Mouse (Mus musculus): ENCODE results near the gene Rpl19.

The Rpl19 gene

DNA sequence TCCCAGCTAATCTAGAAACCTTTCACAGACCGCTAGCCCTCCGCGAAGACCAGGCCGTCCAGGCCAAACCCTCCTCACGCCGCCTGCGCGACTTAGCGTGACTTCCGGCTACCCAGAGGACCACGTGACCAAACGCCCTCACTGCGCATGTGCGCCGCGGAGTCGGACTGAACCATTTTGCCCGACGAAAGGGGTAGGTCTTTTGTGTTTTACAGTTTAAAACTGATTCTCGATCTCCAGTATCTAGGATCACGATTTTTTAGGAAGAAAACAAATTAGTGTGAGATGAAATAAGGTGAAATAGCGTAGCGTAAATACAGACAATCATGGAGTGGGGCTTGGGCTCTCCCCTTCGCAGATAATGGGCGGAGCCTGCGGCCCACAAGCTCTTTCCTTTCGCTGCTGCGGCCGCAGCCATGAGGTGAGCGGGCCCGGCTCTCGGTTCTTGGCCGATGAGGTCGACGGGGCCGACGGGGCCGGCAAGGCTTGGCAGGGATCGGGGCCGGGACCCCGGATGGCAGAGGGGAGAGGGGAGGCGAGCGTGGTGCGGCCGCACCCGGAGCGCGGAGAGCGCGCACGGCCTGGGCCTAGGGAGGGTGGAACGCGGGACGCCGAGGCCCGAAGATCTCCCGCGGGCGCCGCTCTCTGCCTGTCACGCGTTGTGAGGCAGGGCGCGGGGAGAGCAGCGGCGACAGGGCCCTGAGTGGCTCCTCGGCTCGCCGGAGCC is at the start of gene Rpl19:
Rpl19 (plus strand) TSS at position 141 of the 727 bp plus-strand sequence.
- DNase-seq (ENCODE audit: low spot score), result peak; percentile 93

DNA sequence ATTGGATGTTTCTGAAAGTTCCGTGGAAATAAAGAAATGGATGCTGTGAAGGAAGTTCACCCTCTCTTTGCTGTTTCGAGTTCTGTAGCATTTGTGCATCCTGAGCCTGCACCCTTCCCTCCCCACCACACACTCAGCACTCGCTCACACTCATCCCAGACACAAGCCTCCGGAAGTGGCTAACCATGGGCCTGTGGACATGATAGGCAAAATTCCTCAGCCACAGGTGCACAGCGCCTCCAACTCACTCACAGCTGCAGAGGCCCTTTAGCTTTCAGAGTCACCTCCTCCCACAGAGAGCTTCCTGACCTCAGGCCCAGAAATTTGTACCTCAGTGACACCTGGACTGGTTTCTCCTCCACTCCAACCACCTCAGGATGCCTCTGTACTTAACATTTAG is 48.7 kb upstream of the Rpl19 start:
- DNase-seq (ENCODE audit: low spot score), result no peak

DNA sequence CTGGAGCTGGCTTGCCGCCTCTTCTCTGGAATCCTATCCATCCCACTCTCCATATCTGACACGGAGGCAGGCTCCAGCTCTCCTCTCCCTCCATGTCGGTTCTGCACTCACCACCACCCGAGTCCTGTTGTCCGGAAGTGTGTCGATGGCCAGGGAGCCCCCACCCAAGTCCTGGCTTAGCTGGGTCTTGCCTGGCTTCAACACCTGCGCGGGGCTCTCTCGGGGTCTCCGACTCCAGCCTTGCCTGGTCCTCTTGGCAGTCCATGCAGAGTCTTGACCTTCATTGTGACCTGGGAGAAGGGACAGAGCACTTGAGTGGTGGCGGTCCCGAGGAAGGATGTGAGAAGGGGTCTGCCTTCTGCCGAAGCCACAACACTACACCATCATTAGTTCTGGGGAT is 48.1 kb upstream of the Rpl19 start:
- no peak for DNase-seq (ENCODE audit: low spot score)

DNA sequence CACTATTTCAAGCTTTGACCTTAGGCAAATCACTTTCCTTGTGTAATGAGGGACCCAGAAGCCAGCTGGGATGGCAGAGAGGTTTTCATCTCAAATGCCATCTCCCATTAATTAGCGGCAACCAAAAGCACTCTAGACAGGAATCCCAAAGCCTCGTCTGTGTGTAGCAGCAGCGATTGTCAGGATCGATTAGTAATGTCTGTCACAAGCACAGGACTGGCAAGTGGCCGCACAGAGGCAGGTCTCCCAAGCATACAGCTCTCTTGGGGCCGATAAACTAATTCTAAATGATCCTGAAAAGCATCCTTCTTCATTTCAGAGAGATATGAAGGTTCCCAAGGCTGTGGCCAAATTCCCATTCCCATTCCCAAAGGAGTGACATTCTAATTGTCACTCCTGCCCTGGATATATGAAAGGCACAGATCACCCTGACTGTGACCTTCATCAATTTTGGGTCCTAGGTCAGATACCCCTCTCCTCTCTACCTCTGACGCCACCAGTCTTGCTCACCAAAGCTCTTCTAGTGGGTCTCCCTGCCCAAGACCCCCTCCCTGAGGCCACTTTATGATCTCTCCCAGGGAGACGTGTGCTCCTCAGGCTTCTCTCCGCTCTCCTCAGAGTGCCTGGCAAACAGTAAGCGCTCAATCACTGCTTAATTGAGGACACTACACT is 46.5 kb upstream of the Rpl19 start:
- DNase-seq (ENCODE audit: low spot score), result no peak

DNA sequence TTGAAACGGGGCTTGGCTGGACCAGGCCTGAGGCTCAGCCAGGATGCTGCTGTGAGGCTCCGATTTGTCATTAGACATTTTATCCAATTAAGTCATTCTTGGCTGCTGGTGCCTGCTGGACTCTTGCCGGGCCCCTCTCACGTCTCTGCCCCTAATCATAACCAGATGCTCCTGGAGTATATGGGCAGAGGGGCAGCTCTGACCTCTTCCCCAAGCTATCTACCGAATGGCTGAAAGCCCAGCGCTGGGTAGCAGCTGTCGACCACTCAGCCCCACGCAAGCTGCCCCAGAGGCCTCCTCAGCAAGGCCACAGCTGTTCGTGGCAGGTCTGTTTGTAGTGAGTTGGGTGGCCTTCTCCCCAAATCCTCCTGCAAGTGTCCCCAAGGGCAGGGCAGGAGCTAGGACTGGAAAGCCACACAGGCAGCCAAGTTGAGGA is 46.0 kb upstream of the Rpl19 start:
- no peak for DNase-seq (ENCODE audit: low spot score)

DNA sequence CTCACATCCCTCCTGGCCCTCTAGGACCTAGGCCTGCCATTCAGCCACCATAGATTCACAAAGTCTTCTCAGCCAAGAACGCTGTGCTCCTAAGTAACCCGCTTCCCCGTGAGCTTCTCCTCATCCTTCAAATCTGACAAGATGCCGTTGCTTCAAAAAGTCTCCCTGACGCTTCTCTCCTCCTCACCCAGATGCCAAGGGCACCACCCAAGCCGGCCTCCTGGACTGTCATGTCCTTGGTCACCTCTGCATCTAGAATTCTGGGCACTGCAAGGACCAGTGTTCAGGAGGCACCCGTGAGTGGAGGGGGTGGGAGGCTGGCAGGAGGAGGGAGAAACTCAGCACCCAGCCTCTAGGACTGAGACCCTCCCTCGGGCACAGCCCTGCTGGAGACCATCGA is 43.8 kb upstream of the Rpl19 start:
- no peak for DNase-seq (ENCODE audit: low spot score)

DNA sequence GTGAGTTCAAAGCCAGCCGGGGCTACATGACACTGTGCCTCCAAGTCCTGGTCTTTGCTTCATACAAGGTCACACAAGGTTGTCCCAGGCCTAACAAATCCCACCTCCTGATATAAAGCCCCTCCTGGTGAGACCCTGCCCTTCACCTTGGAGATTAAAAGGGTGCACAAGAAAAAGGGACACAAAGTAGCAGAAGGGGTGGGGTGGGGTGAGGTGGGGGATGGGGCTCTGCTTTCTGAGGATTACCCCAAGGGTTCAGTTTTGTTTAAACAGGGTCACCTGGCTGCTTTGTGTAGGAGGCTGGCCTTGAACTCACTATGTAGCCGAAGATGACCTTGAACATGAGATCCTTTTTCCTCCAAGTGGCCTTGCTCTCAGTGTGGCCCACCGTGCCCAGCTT is 43.0 kb upstream of the Rpl19 start:
- DNase-seq (ENCODE audit: low spot score), result no peak

DNA sequence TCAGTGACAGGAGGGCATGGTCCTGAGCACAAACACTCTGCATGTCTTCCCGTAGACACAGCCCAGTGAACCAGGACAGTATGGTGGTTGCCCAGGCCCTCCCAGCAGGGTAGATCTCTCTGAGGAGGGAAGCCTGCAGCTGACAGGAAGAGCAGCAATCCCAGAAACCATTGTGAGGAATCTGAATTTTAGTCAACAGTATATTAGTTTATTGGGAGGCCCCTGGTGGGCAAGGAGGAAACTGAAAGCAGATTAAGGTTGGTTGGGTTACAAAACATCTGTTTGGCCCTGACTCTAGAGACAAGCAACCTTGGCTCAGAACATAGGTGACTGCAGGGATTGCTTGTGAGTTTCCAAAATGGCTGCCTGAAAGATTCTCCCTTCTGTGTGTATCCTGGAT is 42.5 kb upstream of the Rpl19 start:
- DNase-seq (ENCODE audit: low spot score), result no peak

DNA sequence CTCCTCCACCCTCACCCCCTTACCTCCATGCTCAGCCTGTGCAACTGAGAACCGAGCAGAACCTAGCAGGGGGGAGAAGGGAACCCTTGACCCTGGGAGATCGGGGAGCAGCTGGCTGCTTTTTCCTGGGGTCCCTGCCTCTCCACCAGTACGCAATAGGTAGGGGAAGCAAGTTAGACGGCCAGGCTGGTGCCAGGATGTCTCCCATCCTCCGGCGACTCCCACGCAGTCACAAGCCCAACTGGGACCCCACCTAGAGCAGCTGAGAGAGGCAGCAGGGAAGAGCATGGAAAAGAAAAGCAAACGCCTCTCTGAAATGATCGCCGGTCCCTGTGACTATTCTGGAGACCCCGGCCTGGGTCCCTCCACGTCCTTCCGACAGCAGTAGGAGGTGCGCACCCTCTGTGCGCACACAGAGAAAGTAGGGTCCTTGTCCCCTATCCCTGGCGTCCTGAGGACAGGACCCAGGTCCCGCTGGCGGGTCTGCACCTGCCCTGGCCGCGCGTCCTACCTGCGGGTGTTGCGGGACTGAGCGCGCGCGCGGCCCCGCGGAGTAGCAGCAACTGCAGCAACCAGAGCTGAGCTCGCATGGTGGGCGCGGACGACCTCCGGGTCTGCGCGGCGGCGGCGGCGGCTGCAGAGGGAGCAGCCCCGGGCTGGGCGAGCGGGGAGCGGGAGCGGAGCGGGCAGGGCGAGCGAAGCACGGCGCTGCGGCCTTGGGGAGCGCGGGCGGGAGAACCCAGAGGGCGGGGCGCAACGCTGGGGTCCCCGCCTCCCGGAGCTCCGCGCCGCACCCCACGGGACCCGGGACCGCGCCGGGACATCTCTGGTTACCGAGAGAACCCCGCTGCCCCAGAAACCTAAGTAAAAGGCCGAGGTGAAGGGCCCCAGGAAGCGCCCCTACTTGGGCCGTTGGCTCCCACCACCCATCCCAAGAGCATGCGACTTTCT is 40.5 kb upstream of the Rpl19 start, which contains the start of gene Plxdc1:
Plxdc1 (minus strand) TSS at position 718 of the 951 bp plus-strand sequence.
- no peak for DNase-seq (ENCODE audit: low spot score)

DNA sequence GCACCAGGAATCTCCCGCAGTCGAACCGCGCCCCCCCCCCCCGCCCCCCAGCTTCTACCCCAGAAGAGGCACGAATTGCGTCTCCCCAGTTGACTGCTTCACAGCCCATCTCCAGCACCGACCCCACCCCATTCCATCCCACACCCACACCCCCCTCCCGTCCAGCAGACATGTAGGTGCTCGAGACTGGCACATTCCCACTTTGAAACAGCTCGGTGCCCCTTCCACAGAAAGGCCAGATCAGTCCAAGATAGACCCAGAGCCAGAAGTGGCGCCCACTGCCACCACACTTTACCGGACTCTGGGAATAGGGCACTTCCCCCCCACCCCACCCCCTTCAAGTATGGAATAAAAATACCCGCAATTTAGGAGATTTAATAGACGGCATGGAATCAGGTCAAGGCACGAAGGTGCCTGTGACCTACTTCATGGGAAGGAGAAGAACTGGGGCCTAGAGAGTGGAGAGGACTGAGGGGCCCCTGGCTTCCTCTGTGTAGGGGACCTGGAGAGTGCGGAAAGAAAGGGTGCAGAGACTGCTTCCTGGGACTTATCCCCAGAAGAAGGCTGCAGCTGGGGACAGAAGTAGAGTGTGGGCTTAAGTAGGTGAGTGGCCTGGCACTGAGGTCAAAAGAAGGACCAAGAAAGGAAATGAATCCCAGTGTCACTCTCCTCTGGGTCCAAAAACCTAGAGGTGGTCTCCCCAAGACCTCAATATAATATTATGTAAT is 39.6 kb upstream of the Rpl19 start:
- DNase-seq (ENCODE audit: low spot score), result no peak

DNA sequence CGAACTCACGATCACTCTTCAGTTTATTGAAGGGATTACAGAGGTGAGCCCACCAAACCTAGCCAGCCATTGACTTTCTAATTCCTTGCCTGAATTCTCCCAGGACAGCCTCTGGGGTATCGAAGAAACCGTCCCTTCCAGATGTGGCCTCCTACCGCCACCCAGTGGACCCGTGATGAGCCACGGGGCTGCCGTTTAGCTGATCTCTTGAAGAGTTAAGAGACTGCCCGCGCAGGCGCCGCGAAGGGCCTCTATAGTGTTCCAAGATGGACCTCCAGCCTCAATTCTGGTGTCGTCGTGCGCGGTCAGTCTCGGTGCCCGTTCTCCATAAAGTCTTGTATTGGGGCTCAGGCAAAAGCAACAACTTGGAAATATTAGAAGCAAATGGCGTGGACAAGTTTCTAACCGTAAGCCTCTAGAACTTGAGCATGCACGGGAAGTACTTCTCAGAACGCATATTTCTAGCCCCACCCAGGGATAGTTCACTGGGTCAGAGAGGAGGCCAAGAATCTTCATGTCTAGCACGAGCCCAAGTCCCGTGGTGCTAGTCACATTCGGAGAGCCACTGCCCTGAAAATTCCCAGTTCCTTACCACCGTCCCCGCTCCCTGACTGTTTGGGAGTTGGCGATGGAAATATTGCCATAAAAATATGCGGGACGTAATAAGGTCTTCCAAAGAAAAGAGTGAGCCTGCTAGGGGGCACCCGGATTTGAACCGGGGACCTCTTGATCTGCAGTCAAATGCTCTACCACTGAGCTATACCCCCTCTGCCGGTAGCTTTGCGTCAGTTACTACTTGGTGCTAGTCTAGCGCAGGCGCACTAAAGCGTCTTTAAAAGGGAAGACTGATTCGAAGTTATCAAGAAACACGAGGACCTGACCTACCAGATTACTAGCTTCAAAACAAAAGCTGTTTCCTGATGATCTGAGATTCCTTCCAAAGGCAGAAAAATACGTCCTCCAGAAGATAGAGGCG is 38.7 kb upstream of the Rpl19 start:
- peak; percentile 98 for DNase-seq (ENCODE audit: low spot score)

DNA sequence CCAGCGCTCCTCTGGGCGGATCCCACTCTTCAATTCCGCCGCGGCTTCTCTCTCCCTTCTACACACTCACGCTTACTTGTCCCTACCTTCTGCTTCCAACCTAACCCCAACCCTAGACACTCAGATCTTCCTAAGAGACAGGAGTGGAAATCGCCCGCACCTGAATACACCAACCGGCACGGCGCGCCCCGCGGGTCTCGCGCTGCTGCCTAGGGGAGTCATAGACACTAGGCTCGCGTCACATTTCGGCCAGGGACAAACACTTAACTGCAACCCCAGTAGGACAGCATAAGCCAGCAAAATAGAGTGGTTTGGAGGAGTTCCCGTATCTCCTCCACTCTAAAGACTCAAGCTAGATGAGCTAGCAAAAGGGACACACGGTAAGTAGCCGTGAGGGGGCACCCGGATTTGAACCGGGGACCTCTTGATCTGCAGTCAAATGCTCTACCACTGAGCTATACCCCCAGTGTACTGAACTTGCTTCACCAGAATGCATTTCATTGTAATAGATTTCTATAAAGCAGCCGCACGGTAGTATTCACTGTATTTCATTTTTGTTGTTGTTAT is 37.9 kb upstream of the Rpl19 start:
- DNase-seq (ENCODE audit: low spot score), result peak; percentile 78

DNA sequence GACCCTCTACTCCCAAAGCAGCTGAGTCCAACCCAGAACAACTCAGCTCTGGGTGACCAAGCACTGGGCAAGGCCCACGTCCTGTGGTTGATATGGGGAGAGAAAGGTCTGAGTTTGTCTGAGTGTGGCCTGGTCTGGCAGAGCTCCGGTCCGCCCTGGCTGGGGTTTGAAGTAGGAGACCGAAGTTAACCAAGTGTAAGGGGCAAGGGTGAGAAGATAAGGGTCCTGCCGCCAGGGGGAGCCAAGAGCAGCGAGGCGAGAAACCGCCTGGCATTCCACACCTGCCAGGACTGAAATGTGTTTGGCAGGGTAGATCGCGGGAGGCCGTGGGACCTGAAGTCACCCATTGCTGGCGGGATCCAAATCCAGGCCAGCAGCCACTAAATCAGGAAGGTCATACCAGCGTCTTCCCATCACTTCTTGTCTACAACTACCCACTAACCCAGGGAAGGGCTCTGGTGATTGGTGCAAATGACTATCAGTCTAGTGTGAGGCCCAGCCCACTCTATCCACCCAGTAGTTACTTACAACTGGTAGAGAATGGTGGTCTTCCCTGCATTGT is 31.9 kb upstream of the Rpl19 start:
- DNase-seq (ENCODE audit: low spot score), result peak; percentile 72

DNA sequence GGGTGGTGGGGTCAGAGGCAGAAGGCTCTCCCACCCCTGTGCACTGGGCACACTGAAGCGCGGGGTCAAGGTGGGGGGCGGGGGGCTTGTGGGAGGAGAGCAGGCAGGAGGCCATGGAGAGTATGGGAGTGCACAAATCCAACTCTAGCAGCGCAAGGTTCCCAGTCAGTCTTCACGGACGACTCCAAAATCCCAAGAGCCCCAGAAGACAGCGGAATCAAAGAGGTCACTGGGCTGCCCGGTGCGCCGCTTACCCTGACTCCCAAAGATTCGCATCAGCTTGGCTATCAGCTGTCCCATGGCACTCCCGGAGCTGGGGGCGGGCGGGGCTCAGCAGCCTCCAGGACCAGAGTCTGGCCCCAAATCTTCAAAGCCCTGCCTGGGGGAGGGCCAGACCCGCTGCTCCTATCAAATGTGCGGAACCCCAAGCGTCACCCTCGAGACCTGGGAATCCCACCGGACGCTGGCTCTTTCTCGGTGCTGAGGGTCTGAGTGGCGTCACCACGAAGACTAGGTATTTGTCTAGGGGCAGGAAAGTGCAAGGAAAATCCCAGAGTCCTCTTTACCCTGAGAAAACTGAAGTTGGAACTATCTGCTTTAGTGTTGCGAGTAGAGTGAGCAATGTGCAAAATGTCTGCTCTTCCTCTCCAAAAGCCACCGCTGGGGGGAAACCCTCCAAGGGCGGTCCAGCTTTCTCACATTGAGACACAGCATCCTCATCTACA is 30.8 kb upstream of the Rpl19 start, which contains the start of gene Arl5c:
Arl5c (minus strand) TSS at position 618 of the 725 bp plus-strand sequence.
- peak; percentile 38 for DNase-seq (ENCODE audit: low spot score)

DNA sequence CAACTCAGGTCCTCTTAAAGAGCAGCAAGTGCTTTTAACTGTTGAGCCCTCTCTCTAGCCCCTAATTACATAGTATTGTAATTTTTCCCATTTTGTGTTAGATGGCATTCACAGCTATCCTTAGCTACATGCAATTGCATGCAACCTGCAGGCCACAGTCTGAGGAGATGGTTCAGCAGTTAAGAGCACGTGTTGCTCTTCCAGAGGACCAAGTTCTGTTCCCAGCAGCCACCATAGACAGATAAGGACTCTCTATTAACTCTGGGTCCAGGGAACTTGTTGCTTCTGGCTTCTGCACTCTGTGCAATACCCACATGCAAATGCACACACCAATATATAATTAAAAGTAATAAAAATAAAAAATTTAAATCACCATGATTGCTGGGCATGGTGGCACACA is 29.8 kb upstream of the Rpl19 start:
- DNase-seq (ENCODE audit: low spot score), result no peak

DNA sequence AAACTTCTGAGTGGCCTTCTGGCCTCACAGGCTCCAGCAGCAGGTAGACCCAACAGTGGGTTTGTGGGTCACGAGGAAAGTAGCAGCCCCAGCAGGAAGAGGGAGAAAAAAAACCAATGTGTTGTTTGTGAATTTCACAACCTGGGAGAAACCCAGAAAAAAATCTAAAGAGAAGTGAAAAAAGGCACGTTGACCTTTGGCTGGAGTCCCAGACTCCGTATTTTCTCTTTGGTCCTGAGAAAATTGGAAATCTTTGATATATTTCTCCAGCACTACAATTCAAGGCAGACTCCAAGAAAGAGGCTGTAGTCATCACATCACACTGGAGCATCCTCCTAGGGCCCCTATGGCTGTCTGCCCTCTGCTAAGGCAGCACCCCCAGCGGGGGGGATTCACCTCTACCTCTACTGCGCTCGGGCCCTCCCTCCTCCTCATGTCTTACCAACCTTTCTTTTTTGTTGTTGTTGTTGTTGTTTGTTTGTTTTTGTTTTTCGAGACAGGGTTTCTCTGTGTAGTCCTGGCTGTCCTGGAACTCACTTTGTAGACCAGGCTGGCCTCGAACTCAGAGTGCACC is 29.0 kb upstream of the Rpl19 start:
- no peak for DNase-seq (ENCODE audit: low spot score)

DNA sequence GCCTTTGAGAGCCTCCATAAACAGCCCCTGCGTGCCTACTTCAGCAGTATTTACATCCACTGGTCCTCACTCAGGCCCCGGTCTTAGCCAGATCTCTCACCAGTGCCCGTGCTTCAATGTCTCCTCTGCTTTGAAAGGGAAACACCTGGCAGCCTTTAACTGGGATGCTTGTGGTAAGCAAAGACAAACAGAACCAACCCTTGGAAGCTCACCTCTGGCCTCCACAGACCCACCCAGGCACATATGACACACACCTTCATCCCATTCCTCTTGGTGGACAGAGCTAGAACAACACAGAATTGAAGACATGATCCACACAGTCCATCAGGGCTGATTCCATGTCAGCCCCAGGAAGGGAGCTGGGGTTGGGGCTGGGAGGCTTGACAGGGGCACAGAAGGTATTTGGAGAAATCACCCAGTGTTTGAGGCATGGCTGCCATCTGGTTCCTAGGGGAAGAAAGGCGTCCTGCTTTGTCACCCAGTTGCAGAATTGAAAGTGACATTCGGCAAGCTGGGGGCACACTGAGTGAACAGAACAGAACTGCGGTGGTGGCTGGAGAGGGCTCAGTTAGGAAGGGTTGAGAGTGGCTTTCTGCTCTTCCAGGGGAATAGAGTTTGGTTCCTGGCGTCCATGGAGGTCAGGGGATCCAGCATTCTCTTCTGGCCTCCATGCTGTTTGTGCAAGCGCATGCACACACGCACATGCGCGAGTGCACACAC is 28.3 kb upstream of the Rpl19 start:
- DNase-seq (ENCODE audit: low spot score), result no peak
